Mouse (Mus musculus) c-Kit-positive CD71-negative TER-119-negative erythroid progenitor cells, embryonic 14.5 days (primary cell): ENCODE results near the gene Supv3l1.

ENCODE experiments used
- DNase-seq: peaks from one replicate; pipeline ENCODE4 v3.0.0-alpha.2; 2013; ENCODE audit warnings: low read depth

The Supv3l1 gene

GRCm38 (mm10) chr10:62413606-62413982, 35.9 kb downstream of the Supv3l1 start:
- no peak for DNase-seq

GRCm38 (mm10) chr10:62412906-62413605, 36.5 kb downstream of the Supv3l1 start:
- DNase-seq = peak; percentile 23

GRCm38 (mm10) chr10:62411431-62412410, 37.8 kb downstream of the Supv3l1 start:
- no peak for DNase-seq

- DNase-seq = peak; percentile 50
These were observed 38.6 kb downstream of the Supv3l1 start for GRCm38 (mm10) chr10:62410943-62411342.

GRCm38 (mm10) chr10:62404901-62405300, 44.6 kb downstream of the Supv3l1 start:
- no peak for DNase-seq

- no peak for DNase-seq
These were observed 47.9 kb downstream of the Supv3l1 start for GRCm38 (mm10) chr10:62401641-62402111.

GRCm38 (mm10) chr10:62383011-62383410, 66.5 kb downstream of the Supv3l1 start:
- no peak for DNase-seq

GRCm38 (mm10) chr10:62380936-62381335, 68.6 kb downstream of the Supv3l1 start:
- no peak for DNase-seq

- DNase-seq = no peak
These were observed 69.7 kb downstream of the Supv3l1 start, which contains the start of gene Hk1 for GRCm38 (mm10) chr10:62379808-62380207. TSS of gene Hk1 (minus strand) at chr10:62379908.
